Mouse (Mus musculus) kidney, embryonic 14.5 days (tissue): ENCODE data around the gene Mapk11. TPM values are rescaled to one million over a fixed set of nuclear protein-coding genes. Genes with fewer than 3 reads are reported as not detected.

Experiments
- ATAC-seq: fragments of 200-750 bp; cut with Nextera tagmentation; 2 replicates; pipeline ENCODE4 v1.8.0; 2017; ENCODE audit warnings: moderate number of reproducible peaks, mild to moderate bottlenecking, moderate TSS enrichment, moderate library complexity; ENCODE audit not compliant: low FRiP score, low TSS enrichment
- H3K27ac ChIP-seq: fragments of 300-500 bp; sonication (generic); 2 replicates; pipeline ENCODE4 v1.5.1; 2014; ENCODE audit warnings: low read depth, mild to moderate bottlenecking, low read length, moderate library complexity, mixed read lengths
- H3K27me3 ChIP-seq: fragments of 300-500 bp; sonication (generic); 2 replicates; pipeline ENCODE4 v1.6.1; 2014; ENCODE audit warnings: mild to moderate bottlenecking, low read length; ENCODE audit not compliant: control insufficient read depth, insufficient read depth
- H3K36me3 ChIP-seq: fragments of 300-500 bp; sonication (generic); 2 replicates; pipeline ENCODE4 v1.6.1; 2014; ENCODE audit warnings: low read length, mixed read lengths; ENCODE audit not compliant: control insufficient read depth, insufficient read depth
- H3K4me1 ChIP-seq: fragments of 300-500 bp; sonication (generic); 2 replicates; pipeline ENCODE4 v1.6.1; 2014; ENCODE audit warnings: low read length, mixed read lengths; ENCODE audit not compliant: control insufficient read depth, insufficient read depth
- H3K4me2 ChIP-seq: fragments of 300-500 bp; sonication (generic); replicated peaks from 2 replicates; pipeline ENCODE4 v1.6.1; 2014; ENCODE audit warnings: low read depth, mild to moderate bottlenecking, low read length
- H3K4me3 ChIP-seq: fragments of 300-500 bp; sonication (generic); 2 replicates; pipeline ENCODE4 v1.5.1; 2014; ENCODE audit warnings: mild to moderate bottlenecking, low read length
- H3K9ac ChIP-seq: fragments of 300-500 bp; sonication (generic); 2 replicates; pipeline ENCODE4 v1.6.1; 2014; ENCODE audit warnings: low read depth, mild to moderate bottlenecking, low read length, moderate library complexity
- H3K9me3 ChIP-seq: fragments of 300-500 bp; sonication (generic); 2 replicates; pipeline ENCODE4 v1.6.1; 2016; ENCODE audit warnings: low read length; ENCODE audit not compliant: control insufficient read depth
- WGBS: fragments of 180-500 bp; shearing (Covaris S2); extraction: QIAGEN DNeasy Blood & Tissue Kit; methylation state at CpG from one replicate; pipeline ENCODE4 v1.1.7; 2014; 5-methylcytosine and 5-hydroxymethylcytosine counted together
- polyA plus RNA-seq: library from polyadenylated mRNA; unstranded; fragments of >200 nt; fragmentation: Nextera tagmentation; extraction: Ambion mirVana; gene quantifications from 2 replicates; pipeline ENCODE4 v1.2.1, GENCODE M21; 2014

Mapk11 gene
- polyA plus RNA-seq, 1 experiment from 2014 or later = 14.8 TPM

GRCm38 (mm10) chr15:89182328-89182741 is 32.9 kb upstream of the Mapk11 start:
- Histone ChIP-seq H3K27me3 (no peaks in the 10 kb centered on the region), H3K4me2 (no peak overlapping the region; the same call in 1 of the 2 replicates), H3K4me3 (no peak overlapping the region), H3K4me1 (peaks cover 27% of the 10 kb centered on the region), H3K36me3 (peaks cover 6% of the 10 kb centered on the region; the same call in 1 of the 2 replicates), H3K9me3 (no peaks in the 10 kb centered on the region), H3K9ac (no peak overlapping the region; the same call in 1 of the 2 replicates), H3K27ac (peak overlapping the region; percentile 19; the same call in 1 of the 2 replicates)
- no peak for ATAC-seq
- 37% methylated on average over 6 of the region's 6 CpGs for WGBS

- no peak overlapping the region for H3K9ac ChIP-seq
- 68% methylated on average over 10 of the region's 10 CpGs for WGBS
- peak overlapping the region; percentile 71; the same call in 1 of the 2 replicates for H3K4me3 ChIP-seq
- peak overlapping the region; percentile 77 for H3K4me2 ChIP-seq
- H3K27ac ChIP-seq = no peak overlapping the region
- peaks cover 33% of the 10 kb centered on the region for H3K4me1 ChIP-seq
- H3K9me3 ChIP-seq = no peaks in the 10 kb centered on the region
- ATAC-seq = no peak
- H3K36me3 ChIP-seq = peaks cover 2% of the 10 kb centered on the region; the same call in 1 of the 2 replicates
- H3K27me3 ChIP-seq = no peaks in the 10 kb centered on the region
Observed at GRCm38 (mm10) chr15:89181561-89182270, 32.3 kb upstream of the Mapk11 start.

GRCm38 (mm10) chr15:89180571-89181229 is 31.3 kb upstream of the Mapk11 start, which contains the start of gene Plxnb2:
Gene Plxnb2 (minus strand): TSS chr15:89180788.
- no peaks in the 10 kb centered on the region for H3K9me3 ChIP-seq
- H3K9ac ChIP-seq = peak within 1 kb of the TSS; percentile 91
- peak within 1 kb of the TSS; percentile 77 for H3K4me2 ChIP-seq
- peak; percentile 88 for ATAC-seq
- peaks cover 43% of the 10 kb centered on the region for H3K4me1 ChIP-seq
- peak within 1 kb of the TSS; percentile 71 for H3K4me3 ChIP-seq
- no peaks in the 10 kb centered on the region for H3K36me3 ChIP-seq
- no peaks in the 10 kb centered on the region for H3K27me3 ChIP-seq
- WGBS = under 1% methylated on average over 58 of the region's 72 CpGs
- H3K27ac ChIP-seq = peak within 1 kb of the TSS; percentile 84

GRCm38 (mm10) chr15:89180081-89180541 is 30.7 kb upstream of the Mapk11 start:
- H3K9me3 ChIP-seq = no peaks in the 10 kb centered on the region
- peak overlapping the region; percentile 71 for H3K4me3 ChIP-seq
- H3K36me3 ChIP-seq = no peaks in the 10 kb centered on the region
- peak; percentile 4 for ATAC-seq
- under 1% methylated on average over 19 of the region's 26 CpGs for WGBS
- peak overlapping the region; percentile 91 for H3K9ac ChIP-seq
- H3K27me3 ChIP-seq = no peaks in the 10 kb centered on the region
- H3K4me1 ChIP-seq = peaks cover 48% of the 10 kb centered on the region
- peak overlapping the region; percentile 84 for H3K27ac ChIP-seq
- peak overlapping the region; percentile 77 for H3K4me2 ChIP-seq

- Histone ChIP-seq H3K9me3 (no peaks in the 10 kb centered on the region), H3K4me3 (peak overlapping the region; percentile 71), H3K9ac (peak overlapping the region; percentile 91), H3K36me3 (no peaks in the 10 kb centered on the region), H3K27me3 (no peaks in the 10 kb centered on the region), H3K27ac (peak overlapping the region; percentile 84), H3K4me2 (peak overlapping the region; percentile 77), H3K4me1 (peaks cover 54% of the 10 kb centered on the region)
- ATAC-seq = no peak
- 3% methylated on average over 6 of the region's 6 CpGs for WGBS
Observed at GRCm38 (mm10) chr15:89179630-89179964, 30.2 kb upstream of the Mapk11 start.

GRCm38 (mm10) chr15:89178954-89179629 is 29.7 kb upstream of the Mapk11 start:
- Histone ChIP-seq H3K4me3 (peak overlapping the region; percentile 71), H3K4me2 (peak overlapping the region; percentile 77), H3K27me3 (no peaks in the 10 kb centered on the region), H3K27ac (peak overlapping the region; percentile 84), H3K9me3 (no peaks in the 10 kb centered on the region), H3K36me3 (no peaks in the 10 kb centered on the region), H3K4me1 (peaks cover 59% of the 10 kb centered on the region), H3K9ac (peak overlapping the region; percentile 91)
- peak; percentile 51 for ATAC-seq
- 1% methylated on average over 16 of the region's 16 CpGs for WGBS

- Histone ChIP-seq H3K4me2 (peak overlapping the region; percentile 77), H3K9ac (peak overlapping the region; percentile 19; the same call in 1 of the 2 replicates), H3K27me3 (no peaks in the 10 kb centered on the region), H3K36me3 (no peaks in the 10 kb centered on the region), H3K4me3 (peak overlapping the region; percentile 71), H3K4me1 (peaks cover 64% of the 10 kb centered on the region), H3K9me3 (no peaks in the 10 kb centered on the region), H3K27ac (peak overlapping the region; percentile 84)
- peak; percentile 0; the same call in 1 of the 2 replicates for ATAC-seq
- WGBS = 65% methylated on average over 7 of the region's 7 CpGs
Observed at GRCm38 (mm10) chr15:89178260-89178860, 28.9 kb upstream of the Mapk11 start.

- Histone ChIP-seq H3K9me3 (no peaks in the 10 kb centered on the region), H3K4me1 (peaks cover 69% of the 10 kb centered on the region), H3K36me3 (no peaks in the 10 kb centered on the region), H3K4me2 (peak overlapping the region; percentile 77), H3K27me3 (no peaks in the 10 kb centered on the region), H3K9ac (no peak overlapping the region), H3K27ac (peak overlapping the region; percentile 84; the same call in 1 of the 2 replicates), H3K4me3 (peak overlapping the region; percentile 71; the same call in 1 of the 2 replicates)
- WGBS = 67% methylated on average over 4 of the region's 4 CpGs
- ATAC-seq = no peak
Observed at GRCm38 (mm10) chr15:89177576-89178259, 28.3 kb upstream of the Mapk11 start.
